Mouse (Mus musculus) limb, embryonic 10.5 days (tissue): ENCODE results near the gene Parvb. TPM values are rescaled to one million over a fixed set of nuclear protein-coding genes. Genes with fewer than 3 reads are reported as not detected.
A peak's percentile ranks its signal among the peaks of the same experiment; 100 is the strongest.
"Not testable (repeated sequence)": the region's sequence is repeated elsewhere in the genome, so short reads cannot be mapped to it uniquely, and the experiment has no call there.

Source experiments
- DNase-seq: peaks from one replicate; pipeline ENCODE4 v3.0.0-alpha.2; 2017; ENCODE audit warnings: low spot score
- H3K27ac ChIP-seq: fragments of 300-500 bp; sonication (generic); 2 replicates; pipeline ENCODE4 v1.5.1; 2016; ENCODE audit warnings: mild to moderate bottlenecking
- H3K27me3 ChIP-seq: fragments of 300-500 bp; sonication (generic); 2 replicates; pipeline ENCODE4 v1.6.1; 2016; ENCODE audit warnings: low read depth, mild to moderate bottlenecking; ENCODE audit not compliant: poor library complexity, severe bottlenecking
- H3K36me3 ChIP-seq: fragments of 300-500 bp; sonication (generic); 2 replicates; pipeline ENCODE4 v1.6.1; 2016; ENCODE audit warnings: mild to moderate bottlenecking, moderate library complexity
- H3K4me1 ChIP-seq: fragments of 300-500 bp; sonication (generic); 2 replicates; pipeline ENCODE4 v1.6.1; 2016
- H3K4me3 ChIP-seq: fragments of 300-500 bp; sonication (generic); 2 replicates; pipeline ENCODE4 v1.5.1; 2016; ENCODE audit warnings: mild to moderate bottlenecking, moderate library complexity
- H3K9me3 ChIP-seq: fragments of 300-500 bp; sonication (generic); replicated peaks from 2 replicates; pipeline ENCODE4 v1.6.1; 2016; ENCODE audit warnings: mild to moderate bottlenecking
- WGBS: fragments of 180-500 bp; shearing (Covaris S2); methylation state at CpG from one replicate; pipeline ENCODE4 v1.1.7; 2016; 5-methylcytosine and 5-hydroxymethylcytosine counted together
- polyA plus RNA-seq: library from polyadenylated mRNA; unstranded; fragments of >200 nt; fragmentation: Nextera tagmentation; extraction: Ambion mirVana; gene quantifications from 2 replicates; pipeline ENCODE4 v1.2.1, GENCODE M21; 2016

Parvb gene
- polyA plus RNA-seq, 1 experiment from 2014 or later, result 9.0 TPM

DNA sequence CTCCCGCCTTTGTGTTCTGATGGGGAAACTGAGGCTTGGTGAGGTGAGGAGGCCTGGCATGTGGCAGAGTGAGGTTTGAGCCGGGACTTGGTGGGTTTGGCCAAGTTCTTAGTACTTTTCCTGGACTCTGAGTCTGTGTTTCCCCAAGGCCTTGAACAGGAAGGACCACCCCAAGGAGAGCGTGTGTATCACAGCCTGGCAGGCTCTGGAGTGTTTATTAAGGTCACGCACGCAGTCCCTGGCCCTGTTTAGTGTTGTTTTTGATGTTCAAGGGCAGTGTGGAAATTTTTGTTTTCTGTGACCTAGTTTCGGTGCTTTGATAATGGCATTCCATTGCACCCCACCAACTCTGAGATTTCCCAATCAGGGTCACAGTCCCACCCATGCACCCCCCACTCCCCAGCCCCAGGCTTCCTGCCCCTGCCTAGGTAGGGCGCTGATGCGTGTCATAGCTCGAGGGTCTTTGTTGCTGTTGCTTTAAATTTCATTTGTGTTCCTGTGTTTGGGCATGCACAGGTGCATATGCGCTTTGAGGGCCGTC lies 35.9 kb downstream of the Parvb start:
- no peak for DNase-seq
- H3K36me3 ChIP-seq, result peaks cover 37% of the 10 kb centered on the region
- WGBS, result 94% methylated on average over 11 of the region's 11 CpGs
- no peaks in the 10 kb centered on the region for H3K9me3 ChIP-seq
- peaks cover 19% of the 10 kb centered on the region for H3K4me1 ChIP-seq
- H3K27ac ChIP-seq, result no peak overlapping the region
- H3K4me3 ChIP-seq, result no peak overlapping the region
- H3K27me3 ChIP-seq, result no peaks in the 10 kb centered on the region

DNA sequence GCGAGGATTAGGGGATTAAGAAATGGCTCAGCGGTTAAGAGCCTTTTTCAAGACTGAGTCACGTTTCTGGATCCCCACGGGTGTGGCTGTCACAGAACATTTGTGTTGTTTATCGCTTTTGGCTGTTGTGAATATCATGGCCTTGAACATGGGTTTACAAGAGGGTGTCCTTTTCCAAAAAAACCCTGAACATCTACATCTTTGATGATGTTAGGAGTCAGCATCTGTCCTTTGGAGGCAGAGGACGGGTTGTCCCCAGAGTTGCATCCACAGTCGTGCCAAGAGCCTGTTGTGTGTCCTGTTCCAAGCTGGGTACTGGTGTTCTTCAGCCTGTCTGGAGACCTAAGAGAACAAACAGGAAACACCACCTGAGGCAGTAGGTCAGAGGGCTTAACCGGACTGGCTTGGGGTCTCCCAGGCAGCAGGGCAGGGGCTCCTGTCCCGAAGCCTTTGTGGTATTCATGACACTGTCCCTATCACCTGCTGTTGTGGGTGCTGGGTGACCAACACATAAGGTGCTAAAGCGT lies 37.3 kb downstream of the Parvb start:
- H3K4me3 ChIP-seq, result no peak overlapping the region
- 89% methylated on average over 10 of the region's 10 CpGs for WGBS
- DNase-seq, result no peak
- peaks cover 46% of the 10 kb centered on the region for H3K36me3 ChIP-seq
- H3K27me3 ChIP-seq, result no peaks in the 10 kb centered on the region
- 0 out of 2 replicates have a peak overlapping the region, but pooled peaks have one; percentile 3 for H3K27ac ChIP-seq
- H3K9me3 ChIP-seq, result no peaks in the 10 kb centered on the region
- H3K4me1 ChIP-seq, result peaks cover 19% of the 10 kb centered on the region

DNA sequence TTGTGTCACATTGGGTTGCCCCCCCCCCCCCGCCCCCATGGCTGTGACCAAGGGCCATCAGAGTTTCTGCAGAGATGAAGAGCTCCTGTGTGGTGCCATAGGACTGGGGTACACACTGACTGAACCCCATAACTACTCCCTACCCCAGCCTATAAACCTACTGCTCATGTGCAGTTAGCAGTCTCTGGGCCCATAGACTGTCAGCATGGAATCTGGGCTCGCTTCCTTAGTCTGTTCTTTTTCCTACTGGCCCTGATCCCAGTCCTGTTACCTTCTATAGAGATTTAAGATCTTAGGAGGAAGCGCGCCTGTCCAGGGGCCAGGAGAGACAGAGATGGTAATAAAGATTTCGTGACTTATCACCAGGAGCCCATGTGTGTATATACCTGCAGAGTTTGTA lies 38.2 kb downstream of the Parvb start:
- H3K4me1 ChIP-seq, result peaks cover 19% of the 10 kb centered on the region
- H3K9me3 ChIP-seq, result no peaks in the 10 kb centered on the region
- no peak for DNase-seq
- no peak overlapping the region for H3K4me3 ChIP-seq
- no peak overlapping the region; the same call in 1 of the 2 replicates for H3K27ac ChIP-seq
- peaks cover 48% of the 10 kb centered on the region for H3K36me3 ChIP-seq
- WGBS, result 93% methylated on average over 5 of the region's 5 CpGs
- no peaks in the 10 kb centered on the region for H3K27me3 ChIP-seq

DNA sequence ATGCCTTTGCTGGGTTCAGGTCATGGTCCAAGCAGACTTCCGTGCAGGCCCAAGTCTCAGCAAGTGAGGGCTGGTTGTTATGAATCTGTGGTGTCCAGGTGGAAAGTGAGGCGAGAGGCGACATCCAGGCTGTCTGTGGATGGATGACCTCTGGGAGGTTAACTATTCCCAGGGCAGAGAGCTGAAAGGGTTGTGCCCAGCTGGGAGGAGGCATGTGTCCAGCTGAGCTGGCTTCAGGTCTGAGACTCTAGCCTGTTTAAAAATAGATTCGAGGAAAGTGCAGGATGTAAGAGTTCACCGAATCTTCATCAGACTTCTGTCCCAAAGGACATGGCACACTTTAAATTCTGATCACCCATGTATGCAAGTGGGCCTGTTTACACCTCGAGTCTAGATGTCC lies 38.6 kb downstream of the Parvb start:
- H3K36me3 ChIP-seq, result peaks cover 49% of the 10 kb centered on the region
- 75% methylated on average over 6 of the region's 6 CpGs for WGBS
- H3K4me1 ChIP-seq, result peaks cover 16% of the 10 kb centered on the region
- no peak overlapping the region for H3K4me3 ChIP-seq
- no peaks in the 10 kb centered on the region for H3K27me3 ChIP-seq
- H3K27ac ChIP-seq, result no peak overlapping the region; the same call in 1 of the 2 replicates
- no peak for DNase-seq
- no peaks in the 10 kb centered on the region for H3K9me3 ChIP-seq

DNA sequence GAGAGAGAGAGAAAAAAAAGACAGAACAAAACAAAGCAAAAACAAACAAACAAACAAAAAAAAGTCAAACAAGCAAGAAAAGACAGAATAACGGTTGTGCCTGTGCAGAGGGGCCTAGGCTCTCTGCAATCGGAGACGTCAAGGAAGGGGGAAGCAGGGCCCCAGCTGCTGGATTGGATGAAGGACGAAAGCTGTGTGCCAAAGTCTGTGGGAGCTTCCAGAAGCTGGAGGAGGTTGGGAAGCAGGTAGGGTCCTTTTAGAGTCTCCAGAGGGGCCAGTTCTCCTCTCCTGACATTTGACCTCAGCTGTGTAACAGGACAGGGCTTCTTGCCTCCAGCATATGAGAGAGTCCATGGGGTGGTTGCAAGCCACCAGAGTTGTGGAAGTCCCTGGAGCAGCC lies 44.2 kb downstream of the Parvb start:
- no peaks in the 10 kb centered on the region for H3K27me3 ChIP-seq
- peaks cover 67% of the 10 kb centered on the region for H3K36me3 ChIP-seq
- no peaks in the 10 kb centered on the region for H3K4me1 ChIP-seq
- 89% methylated on average over 4 of the region's 4 CpGs for WGBS
- H3K4me3 ChIP-seq, result no peak overlapping the region
- DNase-seq, result no peak
- no peak overlapping the region for H3K27ac ChIP-seq
- no peaks in the 10 kb centered on the region for H3K9me3 ChIP-seq

DNA sequence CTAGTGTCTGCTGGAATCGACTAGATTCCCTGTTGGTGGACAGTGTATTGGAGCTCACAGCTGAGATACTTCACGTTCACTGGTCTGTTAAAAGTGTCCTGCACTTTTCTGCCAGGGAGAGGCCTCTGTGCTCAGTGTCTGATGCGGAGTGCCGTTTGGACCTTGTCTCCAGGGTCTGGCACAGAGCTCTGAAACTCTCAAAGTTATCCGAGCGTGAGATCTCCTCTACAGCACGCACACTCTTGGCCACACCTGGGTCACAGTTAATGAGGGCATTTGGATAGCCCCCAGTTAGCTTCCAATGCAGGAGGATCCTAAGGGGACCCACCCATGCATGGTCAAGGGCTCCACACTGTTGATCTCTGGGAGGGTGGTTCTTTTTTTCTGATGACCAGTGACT lies 46.2 kb downstream of the Parvb start:
- Histone ChIP-seq H3K4me1 (no peaks in the 10 kb centered on the region), H3K4me3 (no peak overlapping the region), H3K27me3 (no peaks in the 10 kb centered on the region), H3K9me3 (no peaks in the 10 kb centered on the region), H3K36me3 (peaks cover 59% of the 10 kb centered on the region), H3K27ac (no peak overlapping the region)
- WGBS, result 93% methylated on average over 7 of the region's 7 CpGs
- no peak for DNase-seq

DNA sequence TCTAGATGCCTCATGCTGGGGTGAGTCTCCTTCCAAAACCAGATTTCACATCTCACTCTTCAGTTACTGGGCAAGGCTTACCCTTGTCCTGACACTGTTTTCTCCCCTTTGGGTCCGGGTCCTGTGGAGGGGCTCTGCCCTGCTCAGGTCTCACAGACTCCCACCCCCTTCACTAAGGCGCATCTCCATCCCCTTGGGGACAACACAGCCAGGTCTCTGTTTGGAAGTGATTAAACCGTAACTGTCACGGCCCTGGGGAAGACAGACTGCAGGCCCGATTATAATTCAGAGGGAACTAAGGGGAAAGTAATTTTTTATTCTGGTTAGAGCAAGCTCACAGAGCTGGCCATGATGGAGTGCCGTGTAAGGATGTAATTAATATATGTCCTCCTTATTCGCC lies 46.8 kb downstream of the Parvb start:
- DNase-seq, result no peak
- Histone ChIP-seq H3K27me3 (no peaks in the 10 kb centered on the region), H3K9me3 (no peaks in the 10 kb centered on the region), H3K27ac (no peak overlapping the region), H3K36me3 (peaks cover 60% of the 10 kb centered on the region), H3K4me3 (no peak overlapping the region), H3K4me1 (no peaks in the 10 kb centered on the region)
- WGBS, result 73% methylated on average over 7 of the region's 7 CpGs

DNA sequence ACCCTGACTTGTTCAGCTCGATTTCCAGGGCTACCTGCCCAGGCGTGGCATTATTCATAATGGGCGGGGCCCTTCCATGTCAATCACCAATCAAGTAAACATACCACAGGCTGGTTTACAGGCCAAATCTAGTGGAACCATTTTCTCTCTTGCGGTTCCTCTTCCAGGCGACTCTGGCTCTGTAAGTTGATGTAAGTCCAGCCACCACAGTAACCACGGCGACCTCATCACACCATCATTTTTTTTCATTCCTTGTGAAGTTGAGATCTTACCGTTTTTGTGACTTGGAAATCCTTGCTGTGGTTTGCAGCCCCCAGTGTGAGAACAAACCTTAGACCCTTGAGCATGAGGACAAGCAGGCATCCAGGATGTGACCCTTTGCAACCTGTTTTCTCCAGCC lies 48.5 kb downstream of the Parvb start:
- no peaks in the 10 kb centered on the region for H3K9me3 ChIP-seq
- no peak overlapping the region for H3K4me3 ChIP-seq
- H3K27me3 ChIP-seq, result no peaks in the 10 kb centered on the region
- no peak for DNase-seq
- WGBS, result 87% methylated on average over 8 of the region's 8 CpGs
- peaks cover 57% of the 10 kb centered on the region for H3K36me3 ChIP-seq
- peaks cover under 1% of the 10 kb centered on the region for H3K4me1 ChIP-seq
- H3K27ac ChIP-seq, result no peak overlapping the region

DNA sequence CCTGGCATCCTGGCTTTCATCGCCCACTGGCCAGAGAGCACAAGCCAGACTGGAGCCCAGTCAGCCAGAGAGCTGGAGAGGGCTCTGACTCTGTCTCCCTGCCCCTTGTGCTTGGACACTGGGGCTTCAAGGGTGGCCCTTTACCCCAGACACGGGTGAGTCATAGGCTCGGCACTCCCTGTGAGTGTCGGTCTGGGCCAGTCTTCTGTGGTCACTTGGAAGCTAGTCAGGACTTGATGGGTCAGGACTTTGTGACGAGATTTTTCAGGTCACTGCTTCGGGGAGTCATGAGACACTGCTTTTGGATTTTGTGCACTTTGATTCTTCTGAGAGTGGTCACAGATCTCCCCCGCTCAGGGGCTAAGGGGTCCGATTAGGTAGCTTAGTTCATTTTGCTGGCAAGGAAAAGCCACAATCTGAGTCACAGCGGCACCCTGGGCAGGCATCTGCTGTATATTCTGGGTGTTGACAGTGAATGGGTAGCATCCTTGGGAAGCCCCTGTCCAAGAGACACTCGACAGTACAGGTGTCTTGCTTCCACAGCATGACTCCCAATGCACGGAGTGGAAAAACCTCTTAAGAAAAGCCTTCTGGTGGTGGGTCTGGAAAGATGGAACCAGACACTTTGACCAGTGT lies 49.0 kb downstream of the Parvb start:
- DNase-seq, result no peak
- Histone ChIP-seq H3K4me1 (peaks cover 6% of the 10 kb centered on the region), H3K27ac (no peak overlapping the region), H3K27me3 (no peaks in the 10 kb centered on the region), H3K9me3 (no peaks in the 10 kb centered on the region), H3K4me3 (no peak overlapping the region), H3K36me3 (peaks cover 57% of the 10 kb centered on the region)
- 86% methylated on average over 11 of the region's 11 CpGs for WGBS

DNA sequence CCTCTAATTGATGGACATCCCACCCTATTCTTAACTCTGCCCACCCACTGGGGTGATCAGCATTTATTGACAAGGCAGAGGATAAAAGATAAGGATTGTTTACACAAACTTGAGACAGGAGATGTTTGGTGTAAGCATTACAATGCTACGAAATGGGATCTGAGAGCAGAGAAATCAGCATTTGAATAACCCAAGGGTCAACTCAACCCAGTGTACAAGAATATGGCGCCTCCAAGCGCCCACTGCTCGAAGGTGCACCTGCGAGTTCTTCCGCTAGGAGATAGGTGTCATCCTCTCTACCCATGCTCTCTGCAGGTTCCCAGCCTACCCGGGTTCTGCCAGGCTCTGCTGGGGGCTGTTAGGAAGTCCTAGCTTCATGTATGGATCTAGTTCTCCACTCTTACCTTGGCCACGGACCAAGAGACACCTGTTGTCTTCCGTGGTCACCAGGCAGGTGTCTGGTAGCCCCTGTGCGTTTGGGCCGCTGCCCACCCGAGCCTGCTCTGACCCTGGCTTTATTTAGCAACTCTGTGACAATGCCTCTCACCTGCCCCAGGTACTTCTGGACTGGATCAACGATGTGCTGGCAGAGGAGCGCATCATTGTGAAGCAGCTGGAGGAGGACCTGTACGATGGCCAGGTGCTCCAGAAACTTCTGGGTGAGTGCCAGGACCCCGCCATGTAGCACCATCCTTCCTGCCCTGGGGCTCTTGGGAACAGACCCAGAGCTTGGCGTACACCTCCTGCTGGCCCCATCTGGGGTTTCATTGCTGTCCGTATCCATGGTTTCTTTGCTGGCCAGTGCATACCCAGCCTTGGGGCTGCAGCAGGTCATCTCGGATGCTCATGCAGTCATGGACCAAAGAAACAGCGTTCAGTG lies 50.6 kb downstream of the Parvb start:
- no peaks in the 10 kb centered on the region for H3K9me3 ChIP-seq
- no peaks in the 10 kb centered on the region for H3K27me3 ChIP-seq
- no peak overlapping the region for H3K27ac ChIP-seq
- H3K36me3 ChIP-seq, result peaks cover 59% of the 10 kb centered on the region
- H3K4me1 ChIP-seq, result peaks cover 7% of the 10 kb centered on the region
- no peak for DNase-seq
- H3K4me3 ChIP-seq, result no peak overlapping the region
- 83% methylated on average over 20 of the region's 20 CpGs for WGBS

DNA sequence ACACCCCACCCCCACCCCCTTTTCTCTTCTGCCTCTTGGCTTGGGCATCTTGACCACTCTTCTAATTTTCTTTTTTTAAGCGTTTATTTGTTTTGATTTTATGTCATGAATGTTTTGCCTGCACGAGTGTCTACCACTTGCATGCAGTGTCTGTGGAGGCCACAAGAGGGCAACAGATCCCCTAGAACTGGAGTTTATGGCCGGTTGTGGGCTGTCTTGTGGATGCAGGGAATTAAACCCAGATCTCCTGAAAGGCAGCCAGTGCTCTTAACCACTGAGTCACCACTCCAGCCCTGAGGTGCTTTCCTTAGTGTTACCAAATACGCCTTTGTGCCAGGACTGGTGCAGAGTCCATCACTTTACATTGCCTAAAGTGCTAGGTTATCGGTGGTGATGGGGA lies 52.2 kb downstream of the Parvb start:
- Histone ChIP-seq H3K36me3 (peaks cover 59% of the 10 kb centered on the region), H3K4me1 (peaks cover 7% of the 10 kb centered on the region), H3K4me3 (no peak overlapping the region), H3K27me3 (no peaks in the 10 kb centered on the region), H3K9me3 (no peaks in the 10 kb centered on the region), H3K27ac (no peak overlapping the region)
- DNase-seq, result peak; percentile 67
- WGBS, result 64% methylated on average over 5 of the region's 5 CpGs

DNA sequence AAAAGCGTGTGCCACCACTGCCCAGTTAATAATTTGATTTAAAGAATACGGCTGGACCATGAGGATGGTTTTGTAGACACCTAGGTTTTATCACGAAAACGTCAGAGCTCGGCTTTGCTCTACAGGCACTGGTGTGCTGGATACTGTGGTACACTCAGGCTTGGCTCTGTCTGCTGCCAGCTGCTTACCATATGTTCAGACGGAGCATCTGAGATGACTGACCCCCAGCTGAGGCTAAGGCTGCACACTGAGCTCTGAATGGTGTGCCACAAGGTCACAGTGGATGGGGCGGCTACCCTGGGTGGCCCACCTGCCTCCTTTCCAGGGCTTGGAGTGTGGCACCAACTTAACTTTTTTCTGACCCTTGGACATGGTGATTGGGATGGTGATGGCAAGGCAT lies 53.6 kb downstream of the Parvb start:
- no peaks in the 10 kb centered on the region for H3K9me3 ChIP-seq
- peaks cover 52% of the 10 kb centered on the region for H3K36me3 ChIP-seq
- 76% methylated on average over 7 of the region's 7 CpGs for WGBS
- peaks cover 11% of the 10 kb centered on the region for H3K4me1 ChIP-seq
- no peak overlapping the region for H3K27ac ChIP-seq
- no peaks in the 10 kb centered on the region for H3K27me3 ChIP-seq
- no peak overlapping the region for H3K4me3 ChIP-seq
- no peak for DNase-seq

DNA sequence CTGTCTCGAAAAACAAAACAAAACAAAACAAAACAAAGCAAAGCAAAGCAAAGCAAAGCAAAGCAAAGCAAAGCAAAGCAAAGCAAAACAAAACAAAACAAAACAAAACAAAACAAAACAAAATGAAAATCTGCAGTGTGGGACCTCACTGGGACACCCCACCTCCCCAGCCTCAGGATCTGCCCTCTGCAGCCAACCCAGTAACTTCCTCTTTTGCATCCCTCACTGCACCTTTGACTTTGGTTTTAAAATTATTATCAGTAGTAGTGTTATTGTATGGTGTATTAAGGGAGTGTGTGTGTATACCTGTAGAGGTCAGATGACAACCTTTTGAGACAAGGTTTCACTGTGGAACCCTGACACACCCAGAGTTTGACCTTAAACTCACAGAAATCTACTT lies 57.1 kb downstream of the Parvb start:
- not testable (repeated sequence) for H3K9me3 ChIP-seq, H3K4me3 ChIP-seq, DNase-seq, H3K27me3 ChIP-seq, H3K27ac ChIP-seq
- Histone ChIP-seq H3K36me3 (peaks cover 48% of the 10 kb centered on the region), H3K4me1 (peaks cover 11% of the 10 kb centered on the region)
- 84% methylated on average over 1 of the region's 1 CpGs for WGBS
